Mouse (Mus musculus) gastrocnemius, postnatal 10 days (tissue): ENCODE data around the gene Arid3a. TPM values are rescaled to one million over a fixed set of nuclear protein-coding genes. Genes with fewer than 3 reads are reported as not detected.

Experiments used
- DNase-seq: peaks from one replicate; pipeline ENCODE4 v3.0.0; 2021; ENCODE audit warnings: mixed read lengths
- total RNA-seq, 2 experiments: library from RNA; stranded (reverse); gene quantifications; 2 replicates each; pipeline ENCODE4 v1.2.3; 2021

Gene Arid3a
- total RNA-seq, 2 experiments from 2014 or later: 2.6 to 4.1 TPM

GRCm38 (mm10) chr10:79976722-79977107 is 49.9 kb downstream of the Arid3a start:
- DNase-seq: no peak

DNA sequence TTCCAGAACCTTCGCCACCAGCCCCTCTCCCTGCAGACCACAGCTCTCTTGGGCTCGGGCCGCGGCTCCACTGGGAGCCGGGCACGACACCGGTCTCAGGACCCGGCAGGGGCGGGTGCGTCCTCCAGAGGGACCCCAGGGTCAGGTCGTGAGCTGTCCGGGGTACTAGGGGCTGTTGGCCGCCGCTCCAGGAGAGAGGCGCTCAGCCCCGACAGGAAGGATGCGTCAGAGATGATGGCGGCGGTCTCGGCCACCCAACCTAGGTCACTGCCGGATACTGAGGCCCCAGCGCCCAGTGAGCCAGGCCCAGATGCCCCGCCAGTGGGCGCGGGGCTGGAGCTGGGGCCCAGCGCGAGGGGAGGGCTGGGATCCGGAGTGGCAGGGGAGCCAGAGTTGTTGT is 50.5 kb downstream of the Arid3a start:
- DNase-seq: no peak

DNA sequence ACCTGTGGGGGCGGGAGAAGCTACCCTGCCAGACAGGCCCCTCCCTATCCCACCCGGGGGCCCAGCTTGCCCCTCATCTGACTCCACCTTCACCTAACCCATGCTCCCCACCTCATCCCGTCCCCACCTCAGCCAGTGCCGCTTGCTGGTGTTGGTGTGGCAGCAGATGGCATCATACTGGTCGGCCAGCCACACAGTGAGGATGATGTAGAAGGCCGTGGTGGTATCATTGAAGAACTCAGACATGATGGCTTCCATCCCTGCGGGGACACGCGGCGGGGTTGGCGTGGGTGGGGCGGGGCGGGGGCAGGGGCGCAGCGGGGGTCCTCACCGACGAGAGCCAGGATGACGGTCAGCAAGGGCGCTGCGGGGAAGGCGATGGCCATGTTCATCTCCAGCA is 51.2 kb downstream of the Arid3a start:
- DNase-seq: no peak

DNA sequence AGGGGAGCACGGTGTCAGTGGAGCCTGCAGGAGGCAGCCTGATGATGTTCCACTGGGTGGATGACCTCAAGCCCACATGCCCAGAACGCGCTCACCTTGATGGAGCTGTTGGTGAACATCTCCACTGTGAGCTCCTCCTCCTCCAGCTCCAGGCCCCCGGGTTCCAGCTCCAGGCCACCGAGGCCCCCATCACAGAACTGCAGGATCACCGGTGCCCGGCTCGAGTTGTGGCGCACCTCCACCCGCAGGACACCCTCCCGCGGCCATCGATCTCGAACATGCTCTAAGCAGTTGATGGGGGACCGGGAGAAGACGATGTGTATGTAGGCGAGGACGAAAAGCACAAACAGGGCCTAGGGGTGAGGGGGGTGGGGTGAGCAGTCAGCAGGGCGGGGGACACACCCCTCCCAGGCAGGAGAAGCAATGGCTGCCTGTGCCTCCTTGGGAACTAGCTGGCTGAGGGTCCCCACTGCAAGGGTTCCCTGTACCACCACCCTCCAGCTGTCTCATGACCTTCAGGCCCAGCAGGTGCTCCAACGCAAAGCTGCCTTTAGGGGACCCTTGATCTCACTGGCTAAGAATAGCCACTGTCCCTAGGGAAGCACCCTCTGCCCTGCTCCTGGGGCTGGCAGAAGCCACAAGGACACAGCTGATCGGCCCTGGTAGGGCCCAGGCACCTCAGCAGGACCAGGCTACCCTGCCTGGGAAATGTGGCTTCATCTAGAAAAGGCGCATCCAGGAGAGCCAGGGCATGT is 52.7 kb downstream of the Arid3a start:
- no peak for DNase-seq

- no peak for DNase-seq
These were observed 56.4 kb downstream of the Arid3a start for GRCm38 (mm10) chr10:79983205-79983604.

- peak; percentile 73 for DNase-seq
These were observed 56.8 kb downstream of the Arid3a start for GRCm38 (mm10) chr10:79983670-79984069.

DNA sequence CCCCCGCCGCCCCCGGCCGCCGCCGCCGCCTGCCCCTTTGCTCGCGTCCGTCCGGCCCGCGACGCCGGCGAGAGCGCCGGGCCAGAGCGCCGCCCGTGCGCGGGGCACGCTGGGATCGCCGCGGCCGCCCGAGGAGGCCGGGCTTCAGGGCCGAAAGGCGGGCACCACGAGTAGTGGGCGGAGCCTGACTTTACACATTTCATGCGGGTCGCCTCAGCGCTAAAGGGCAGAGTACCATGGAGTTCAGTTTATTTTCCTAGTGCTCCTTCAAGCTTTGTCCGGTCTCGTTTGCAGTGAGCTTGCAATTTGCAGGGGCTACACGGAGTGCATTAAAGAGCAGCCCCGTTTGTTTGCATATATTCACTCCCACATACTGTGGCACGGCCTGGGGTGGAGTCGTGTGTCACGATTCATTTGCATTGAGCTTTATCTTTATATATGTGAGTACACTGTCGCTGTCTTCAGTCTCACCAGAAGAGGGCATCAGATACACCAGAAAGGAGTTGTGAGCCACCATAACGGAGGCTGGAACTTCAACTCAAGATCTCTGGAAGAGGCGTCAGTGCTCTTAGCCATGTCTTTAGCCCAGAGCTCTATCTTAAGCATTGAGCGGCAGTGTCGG is 57.5 kb downstream of the Arid3a start, which contains the start of gene Tmem259:
Gene Tmem259 (minus strand): TSS at position 136 of the 622 bp plus-strand sequence.
- DNase-seq: peak; percentile 84

DNA sequence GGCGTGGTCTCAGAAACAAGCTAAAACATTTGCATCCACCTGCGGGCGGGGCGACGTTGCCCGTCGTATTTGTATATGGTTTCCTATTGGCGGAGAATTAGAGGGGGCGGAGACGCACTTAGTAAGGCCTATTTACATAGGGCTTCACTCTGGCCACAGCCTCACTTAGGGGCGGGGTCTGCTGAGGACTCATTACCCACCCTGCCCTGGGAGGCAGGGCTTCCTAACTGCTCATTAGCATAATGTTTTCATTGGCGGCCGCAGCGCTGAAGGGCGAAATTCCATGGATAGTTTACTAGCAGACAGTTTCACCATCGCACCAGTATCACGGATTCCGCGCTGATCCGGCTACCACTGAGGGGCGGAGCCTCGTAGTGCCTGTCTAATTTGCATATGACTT is 58.0 kb downstream of the Arid3a start:
- peak; percentile 88 for DNase-seq

DNA sequence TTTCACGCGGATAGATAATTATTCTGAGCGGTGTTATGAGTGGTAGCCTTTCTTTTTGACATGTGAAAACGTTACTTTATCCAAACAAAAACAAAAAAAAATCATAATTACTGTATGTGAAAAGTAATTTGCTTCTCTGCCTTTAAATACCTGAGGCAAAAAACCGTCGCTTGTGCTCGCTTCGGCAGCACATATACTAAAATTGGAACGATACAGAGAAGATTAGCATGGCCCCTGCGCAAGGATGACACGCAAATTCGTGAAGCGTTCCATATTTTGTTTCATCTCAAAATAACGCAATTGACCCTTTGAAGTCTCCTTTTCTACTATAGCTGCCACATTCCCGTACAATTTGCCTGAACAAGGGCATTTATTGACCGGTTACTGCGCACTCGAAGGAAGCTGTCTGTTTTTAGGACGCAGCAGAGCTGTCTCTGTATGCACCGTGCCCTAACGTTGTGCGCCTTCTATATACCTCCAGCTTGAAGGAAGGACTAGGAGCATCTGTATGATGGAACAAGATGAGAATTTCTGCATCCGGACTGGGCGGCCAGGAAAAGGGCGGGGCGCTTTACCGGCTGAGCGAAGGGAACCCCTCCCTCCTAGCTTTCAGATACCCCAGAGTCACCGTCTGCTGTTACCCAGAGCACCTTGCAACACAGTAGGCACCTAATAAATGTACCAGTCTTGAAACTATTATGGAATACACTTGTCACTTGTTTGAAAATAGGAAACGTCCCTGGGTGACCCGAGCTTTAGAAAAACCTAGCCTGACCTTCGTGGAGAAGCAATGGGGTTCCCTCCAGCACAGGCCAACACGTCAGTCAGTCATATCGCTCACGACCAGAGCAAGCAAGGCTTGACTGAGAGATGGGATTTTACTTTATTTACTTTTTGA is 58.7 kb downstream of the Arid3a start:
- DNase-seq: peak; percentile 57

- peak; percentile 53 for DNase-seq
These were observed 59.5 kb downstream of the Arid3a start for GRCm38 (mm10) chr10:79986232-79986878.

DNA sequence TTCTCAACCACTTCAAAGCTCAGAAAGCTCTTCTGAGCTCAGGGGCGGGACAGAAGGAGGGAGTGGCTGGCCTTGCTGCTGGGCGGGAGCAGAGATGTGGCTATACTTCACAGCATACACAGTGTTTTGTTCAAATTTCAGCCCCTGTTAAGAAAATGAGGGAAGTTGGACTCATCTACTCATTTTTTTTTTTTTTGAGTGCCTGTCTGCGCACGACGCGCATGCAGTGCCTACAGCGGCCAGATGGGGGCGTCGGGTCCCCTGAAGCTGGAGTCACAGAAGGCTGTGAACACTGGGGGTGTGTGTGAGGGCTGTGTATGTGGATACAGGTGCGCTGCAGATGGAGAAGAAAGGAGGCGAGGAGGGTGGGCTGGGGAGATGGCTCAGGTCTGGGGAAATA is 60.1 kb downstream of the Arid3a start:
- peak; percentile 91 for DNase-seq

DNA sequence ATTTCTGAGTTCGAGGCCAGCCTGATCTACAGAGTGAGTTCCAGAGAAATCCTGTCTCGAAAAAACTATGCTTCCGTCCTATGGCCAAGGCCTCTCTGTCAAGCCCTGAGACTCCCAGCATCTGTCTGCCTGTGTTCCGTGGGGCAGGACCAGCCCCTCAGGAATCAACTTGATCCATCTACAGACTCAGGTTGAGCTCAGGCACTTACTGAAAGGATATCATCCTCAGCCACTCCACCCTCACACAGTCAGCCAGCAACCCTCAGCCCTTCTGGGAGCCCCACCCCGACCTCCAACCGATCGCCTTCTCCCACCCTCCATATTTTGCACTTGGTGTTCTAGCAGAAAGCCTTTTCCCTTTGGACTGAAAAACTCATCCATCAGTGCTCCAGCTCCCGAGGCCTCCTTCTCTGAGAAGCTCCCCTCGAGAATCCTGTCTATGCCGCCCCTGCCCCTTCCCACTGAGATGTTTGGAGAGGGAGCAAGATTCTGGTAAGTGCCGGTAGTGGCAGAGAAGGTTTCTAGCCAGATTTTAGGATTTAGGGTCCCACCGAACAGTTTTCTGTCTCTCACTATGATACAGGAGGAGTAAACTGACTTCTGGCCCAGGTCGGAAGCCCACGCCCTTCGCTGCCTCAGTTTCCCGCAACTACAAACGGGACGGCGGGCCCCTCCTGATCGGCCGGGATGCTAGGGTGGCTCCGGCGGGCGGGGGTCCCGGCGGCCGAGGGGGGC is 61.1 kb downstream of the Arid3a start:
- no peak for DNase-seq

GRCm38 (mm10) chr10:79988506-79989271 is 61.8 kb downstream of the Arid3a start, which contains the start of gene Cnn2:
TSS of gene Cnn2 (plus strand) at chr10:79988584.
- peak; percentile 62 for DNase-seq

DNA sequence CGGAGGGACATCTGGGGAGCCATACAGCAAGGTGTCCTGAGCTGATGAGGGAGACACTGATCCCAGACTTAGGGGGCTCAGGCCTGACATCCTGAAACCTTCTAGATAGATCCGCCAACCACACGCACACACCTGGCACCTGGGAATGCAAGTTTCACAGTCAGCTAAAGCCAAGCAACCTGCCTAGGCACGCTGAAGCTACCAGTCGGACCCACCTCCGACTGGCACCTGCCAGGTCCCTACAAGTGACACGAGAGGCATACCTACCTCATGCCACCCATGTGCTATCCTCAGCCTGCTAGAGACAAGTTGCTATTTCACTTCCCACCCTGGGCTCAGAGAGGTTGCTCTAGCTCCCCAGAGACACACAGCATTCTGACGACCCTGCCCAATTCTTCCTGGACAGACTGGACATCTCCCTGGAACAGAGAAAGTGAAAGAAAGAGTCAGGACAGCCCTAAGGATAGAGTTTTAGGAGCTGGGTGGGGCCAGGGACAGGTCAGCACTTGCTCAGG is 62.5 kb downstream of the Arid3a start:
- no peak for DNase-seq

GRCm38 (mm10) chr10:79989870-79990269 is 63.0 kb downstream of the Arid3a start:
- no peak for DNase-seq

DNA sequence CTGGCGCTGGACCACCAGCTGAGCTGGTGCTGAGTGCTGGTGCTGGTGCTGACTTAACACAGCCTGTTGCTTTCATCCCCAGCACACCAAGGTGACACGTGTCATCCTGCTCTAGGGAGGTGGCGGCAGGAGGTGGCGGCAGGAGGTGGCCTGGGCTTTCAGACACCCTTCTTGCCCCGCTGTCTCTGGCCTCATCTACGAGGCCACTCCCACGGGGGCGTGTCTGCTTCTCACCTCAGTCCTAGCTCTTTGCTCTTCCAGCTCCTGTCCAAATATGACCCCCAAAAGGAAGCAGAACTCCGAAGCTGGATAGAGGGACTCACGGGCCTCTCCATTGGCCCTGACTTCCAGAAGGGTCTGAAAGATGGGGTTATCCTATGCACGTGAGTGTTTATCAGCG is 64.3 kb downstream of the Arid3a start:
- DNase-seq: no peak

DNA sequence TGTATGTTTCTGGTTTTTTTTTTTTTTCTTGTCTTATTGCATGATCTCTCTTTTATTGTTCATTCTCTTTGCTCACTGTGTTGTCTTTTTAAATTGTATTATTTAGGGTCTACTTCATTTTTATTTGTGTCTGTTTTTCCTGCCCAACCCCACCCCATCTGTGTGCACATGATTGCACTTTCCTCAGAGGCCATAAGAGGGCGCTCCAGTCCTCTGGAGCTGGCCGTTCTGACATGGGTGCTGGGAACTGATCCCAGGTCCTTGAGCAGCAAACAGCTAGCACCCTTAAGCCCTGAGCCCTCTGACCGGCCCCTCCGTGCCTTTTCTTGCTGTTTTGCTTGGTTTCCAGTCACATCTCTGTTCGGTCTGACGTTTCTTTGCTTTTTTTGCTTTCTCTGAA is 64.7 kb downstream of the Arid3a start:
- DNase-seq: no peak

DNA sequence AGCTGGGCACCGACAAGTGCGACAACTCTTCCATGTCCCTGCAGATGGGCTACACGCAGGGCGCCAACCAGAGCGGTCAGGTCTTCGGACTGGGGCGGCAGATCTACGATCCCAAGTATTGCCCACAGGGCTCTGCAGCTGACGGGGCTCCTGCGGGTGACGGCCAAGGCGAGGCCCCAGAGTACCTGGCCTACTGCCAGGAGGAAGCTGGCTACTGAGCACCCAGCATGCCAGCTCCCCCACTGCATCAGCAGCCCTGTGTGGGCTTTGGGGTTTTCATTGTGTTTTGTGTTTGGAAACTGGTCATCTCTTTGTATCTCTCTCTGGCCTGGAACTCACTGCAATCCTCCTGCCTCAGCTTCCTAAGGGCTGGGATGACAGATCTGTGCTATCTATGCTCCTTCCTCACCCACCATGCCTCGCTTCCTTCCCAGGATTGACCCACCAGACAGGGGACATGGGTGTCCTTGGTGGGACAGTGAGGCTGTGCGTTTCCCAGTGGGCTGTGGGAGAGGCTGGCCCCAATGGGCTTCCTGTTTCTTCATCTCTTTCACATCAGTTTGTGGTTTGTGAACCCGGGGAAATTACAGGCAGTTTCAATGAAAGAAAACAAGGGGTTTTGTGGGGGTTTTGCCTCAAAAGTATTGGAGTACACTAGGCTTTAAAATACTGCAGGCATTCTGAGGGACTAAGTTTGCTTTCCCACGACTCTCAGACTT is 67.7 kb downstream of the Arid3a start:
- DNase-seq: no peak

DNA sequence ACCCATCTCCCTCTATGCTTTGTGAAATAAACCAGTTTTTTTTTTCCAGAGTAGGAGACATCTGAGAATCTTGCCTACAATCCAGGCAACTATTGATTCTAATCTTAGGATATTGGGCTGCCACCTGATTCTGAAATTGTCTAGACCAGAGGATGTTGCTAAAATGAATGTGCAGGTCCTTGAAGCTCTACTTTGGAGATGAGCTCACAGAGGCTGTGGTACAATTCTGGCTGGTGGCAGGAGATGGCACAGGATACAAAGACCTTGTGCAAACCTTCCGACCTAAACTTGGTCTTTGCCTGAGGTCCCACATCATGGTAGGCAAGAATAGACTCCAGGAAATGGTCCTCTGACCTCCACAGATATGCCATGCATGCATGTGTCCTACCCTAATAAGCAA is 68.8 kb downstream of the Arid3a start:
- DNase-seq: no peak
